Comparison of ENCODE assay signal across 14 mouse cellular contexts in genomic region chr3:104227438-104228111, GRCm38 (mm10). TPM values are rescaled to one million over a fixed set of nuclear protein-coding genes. Genes with fewer than 3 reads are reported as not detected.
DNase-seq lines count a peak whose midpoint lies in the region; ATAC-seq and TF ChIP-seq lines count a peak whose summit lies in the region.
"Had no signal": no experiment of that assay in that cellular context is flagged by ENCODE, and none has a peak within 500 bp of the region (broad histone marks: within the 10 kb centered on the region; RNA-seq: fewer than 3 reads in every experiment).

No protein-coding gene starts in this region.

- TF ChIP-seq CTCF in kidney, postnatal 0 days (IDR thresholded peaks at IDR 0.05; ENCODE audit: low read depth), result no peak

- H3K9ac ChIP-seq in hindbrain, embryonic 13.5 days, result no peak overlapping the region
- no peak overlapping the region for H3K9ac ChIP-seq in kidney, postnatal 0 days (ENCODE audit: low read depth, low read length)
- no peak overlapping the region for H3K9ac ChIP-seq in neural tube, embryonic 15.5 days (replicated peaks)
- H3K9ac ChIP-seq: forebrain, embryonic 15.5 days; hindbrain, embryonic 12.5 days; liver, postnatal 0 days had no signal

- H3K27ac ChIP-seq in hindbrain, embryonic 10.5 days, result no peak overlapping the region
- H3K27ac ChIP-seq in hindbrain, embryonic 13.5 days, result no peak overlapping the region
- H3K27ac ChIP-seq in kidney, postnatal 0 days, result no peak overlapping the region
- H3K27ac ChIP-seq in neural tube, embryonic 15.5 days (replicated peaks), result no peak overlapping the region
- H3K27ac ChIP-seq: forebrain, embryonic 15.5 days; hindbrain, embryonic 12.5 days had no signal

- H3K27me3 ChIP-seq in hindbrain, embryonic 10.5 days (ENCODE audit: insufficient read depth, poor library complexity, severe bottlenecking), result no peaks in the 10 kb centered on the region
- H3K27me3 ChIP-seq in hindbrain, embryonic 13.5 days, result no peaks in the 10 kb centered on the region
- no peaks in the 10 kb centered on the region for H3K27me3 ChIP-seq in kidney, postnatal 0 days (ENCODE audit: insufficient read depth, low read length)
- H3K27me3 ChIP-seq in neural tube, embryonic 15.5 days (replicated peaks), result no peaks in the 10 kb centered on the region
- H3K27me3 ChIP-seq: forebrain, embryonic 15.5 days; hindbrain, embryonic 12.5 days had no signal

- WGBS in hindbrain, embryonic 10.5 days, result 33% methylated on average over 5 of the region's 5 CpGs
- 27% methylated on average over 5 of the region's 5 CpGs for WGBS in hindbrain, embryonic 13.5 days
- WGBS in kidney, postnatal 0 days, result 20% methylated on average over 5 of the region's 5 CpGs
- 10% methylated on average over 5 of the region's 5 CpGs for WGBS in neural tube, embryonic 15.5 days

- H3K4me2 ChIP-seq in hindbrain, embryonic 13.5 days, result no peak overlapping the region
- no peak overlapping the region for H3K4me2 ChIP-seq in kidney, postnatal 0 days (ENCODE audit: low read length)
- H3K4me2 ChIP-seq in neural tube, embryonic 15.5 days, result no peak overlapping the region
- H3K4me2 ChIP-seq: forebrain, embryonic 15.5 days; hindbrain, embryonic 12.5 days had no signal

- ATAC-seq in hindbrain, embryonic 13.5 days (ENCODE audit: low FRiP score), result no peak
- ATAC-seq in kidney, postnatal 0 days (replicated peaks; ENCODE audit: low FRiP score, low read depth), result peak; percentile 80
- no peak for ATAC-seq in neural tube, embryonic 15.5 days (ENCODE audit: low FRiP score)
- ATAC-seq: forebrain, embryonic 15.5 days; liver, postnatal 0 days had no signal

- no peaks in the 10 kb centered on the region for H3K9me3 ChIP-seq in hindbrain, embryonic 10.5 days
- no peaks in the 10 kb centered on the region for H3K9me3 ChIP-seq in hindbrain, embryonic 13.5 days
- no peaks in the 10 kb centered on the region for H3K9me3 ChIP-seq in kidney, postnatal 0 days (replicated peaks; ENCODE audit: low read length)
- no peaks in the 10 kb centered on the region for H3K9me3 ChIP-seq in neural tube, embryonic 15.5 days (replicated peaks)
- H3K9me3 ChIP-seq: forebrain, embryonic 15.5 days; hindbrain, embryonic 12.5 days had no signal

- DNase-seq in hindbrain, embryonic 10.5 days (ENCODE audit: low spot score), result peak; percentile 10
- peak; percentile 14 for DNase-seq in embryo, embryonic 10.5 days (ENCODE audit: low spot score)
- DNase-seq in kidney, postnatal 0 days (ENCODE audit: low spot score), result peak; percentile 50
- peak; percentile 20 for DNase-seq in mesoderm, embryonic 11.5 days (ENCODE audit: low read depth, low spot score)
- DNase-seq in layer of hippocampus, postnatal 10 days (ENCODE audit: low spot score in 2 of 2), result no peak
- DNase-seq in left cerebral cortex, adult 9 months (ENCODE audit: low spot score in 2 of 2), result no peak
- DNase-seq: adrenal gland, postnatal 10 days; liver, postnatal 0 days; right cerebral cortex, postnatal 14 days; thymus, postnatal 14 days had no signal

- H3K4me3 ChIP-seq in hindbrain, embryonic 10.5 days, result no peak overlapping the region
- H3K4me3 ChIP-seq in hindbrain, embryonic 13.5 days, result no peak overlapping the region
- no peak overlapping the region for H3K4me3 ChIP-seq in kidney, postnatal 0 days (replicated peaks; ENCODE audit: low read depth, low read length)
- H3K4me3 ChIP-seq in neural tube, embryonic 15.5 days (replicated peaks), result no peak overlapping the region
- H3K4me3 ChIP-seq: forebrain, embryonic 15.5 days; hindbrain, embryonic 12.5 days had no signal

- no peaks in the 10 kb centered on the region for H3K36me3 ChIP-seq in hindbrain, embryonic 10.5 days
- H3K36me3 ChIP-seq in hindbrain, embryonic 13.5 days, result no peaks in the 10 kb centered on the region
- H3K36me3 ChIP-seq in kidney, postnatal 0 days (ENCODE audit: insufficient read depth, low read length), result no peaks in the 10 kb centered on the region
- no peaks in the 10 kb centered on the region for H3K36me3 ChIP-seq in neural tube, embryonic 15.5 days
- H3K36me3 ChIP-seq: forebrain, embryonic 15.5 days; hindbrain, embryonic 12.5 days had no signal

- peaks cover 16% of the 10 kb centered on the region for H3K4me1 ChIP-seq in hindbrain, embryonic 10.5 days (replicated peaks)
- no peaks in the 10 kb centered on the region for H3K4me1 ChIP-seq in hindbrain, embryonic 13.5 days (replicated peaks)
- peaks cover 3% of the 10 kb centered on the region; the same call in 1 of the 2 replicates for H3K4me1 ChIP-seq in kidney, postnatal 0 days (replicated peaks; ENCODE audit: insufficient read depth, low read length)
- no peaks in the 10 kb centered on the region for H3K4me1 ChIP-seq in neural tube, embryonic 15.5 days
- H3K4me1 ChIP-seq: forebrain, embryonic 15.5 days had no signal

RNA-seq across cellular contexts. Expression of gene Magi3, which starts 7.4 kb away (rescaled TPM):
- polyA plus RNA-seq in hindbrain, embryonic 10.5 days (2016; fragmentation: Nextera tagmentation; extraction: Ambion mirVana), result 3.8 and 5.1 TPM in 2 replicates
- polyA plus RNA-seq in hindbrain, embryonic 13.5 days (2015; fragmentation: Nextera tagmentation; extraction: Ambion mirVana), result 6.2 TPM in 2 replicates
- 3.2 and 3.4 TPM in 2 replicates for polyA plus RNA-seq in kidney, postnatal 0 days (2015; fragmentation: Nextera tagmentation; extraction: Ambion mirVana)
- 6.2 and 6.7 TPM in 2 replicates for polyA plus RNA-seq in neural tube, embryonic 15.5 days (2015; fragmentation: Nextera tagmentation; extraction: Ambion mirVana)
- total RNA-seq in layer of hippocampus, postnatal 10 days (2021), result 10 to 100 TPM; 25.1 to 26.2 TPM

Comparison
In these comparisons a context has a peak if more than half of its experiments do, and no peak if none do; other contexts are left out.
1. DNase-seq: peak in hindbrain, embryonic 10.5 days (single experiment), embryo, embryonic 10.5 days (single experiment), kidney, postnatal 0 days (single experiment) and mesoderm, embryonic 11.5 days (single experiment); none in layer of hippocampus, postnatal 10 days (0 of 2) and left cerebral cortex, adult 9 months (0 of 2).